Mouse (Mus musculus): ENCODE data around the gene Apoe.

GRCm38 (mm10) chr7:19744590-19745385 lies 45.8 kb upstream of the Apoe start:
- no peak for TF ChIP-seq CTCF (conservative IDR thresholded peaks at IDR 0.05; ENCODE audit: insufficient read depth, insufficient read length, low read depth, low read length)
- no peak for TF ChIP-seq POLR2A (IDR thresholded peaks at IDR 0.05; ENCODE audit: low read depth, low read length)

All from kidney, adult 2 months (tissue).